Mouse (Mus musculus) urinary bladder, postnatal 36 days (tissue): Measurements from ENCODE around the gene Gm44965.
A peak's percentile ranks its signal among the peaks of the same experiment; 100 is the strongest.
"Not testable (repeated sequence)": the region's sequence is repeated elsewhere in the genome, so short reads cannot be mapped to it uniquely, and the experiment has no call there.

Source experiments
- DNase-seq, 2 experiments: peaks; one replicate each; pipeline ENCODE4 v3.0.0; 2022; ENCODE audit warnings: low spot score in 2 of 2, mixed read lengths in 1 of 2

Gene Gm44965

DNA sequence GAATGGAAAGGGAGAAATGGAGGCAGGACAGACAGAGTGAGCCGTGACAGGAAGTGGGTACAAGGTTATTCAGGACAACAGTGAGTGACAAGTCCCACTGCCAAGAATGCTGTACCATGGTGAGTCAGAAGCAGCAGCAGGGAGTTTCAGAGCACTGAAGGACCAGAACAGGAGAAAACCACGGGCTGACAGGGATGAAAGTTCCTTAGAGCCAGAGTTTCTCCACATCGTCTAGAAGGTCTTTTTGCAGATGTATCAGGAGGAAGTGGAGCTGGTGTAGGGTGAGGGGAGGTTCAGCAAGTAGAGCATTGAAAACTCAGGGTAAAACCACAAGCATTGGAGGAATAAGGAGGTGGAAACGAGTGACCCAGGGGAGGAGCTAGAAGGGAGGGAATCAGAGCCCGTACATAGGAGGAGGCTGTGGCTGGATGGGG, 14.5 kb upstream of the Gm44965 start:
- DNase-seq, result no peak

DNA sequence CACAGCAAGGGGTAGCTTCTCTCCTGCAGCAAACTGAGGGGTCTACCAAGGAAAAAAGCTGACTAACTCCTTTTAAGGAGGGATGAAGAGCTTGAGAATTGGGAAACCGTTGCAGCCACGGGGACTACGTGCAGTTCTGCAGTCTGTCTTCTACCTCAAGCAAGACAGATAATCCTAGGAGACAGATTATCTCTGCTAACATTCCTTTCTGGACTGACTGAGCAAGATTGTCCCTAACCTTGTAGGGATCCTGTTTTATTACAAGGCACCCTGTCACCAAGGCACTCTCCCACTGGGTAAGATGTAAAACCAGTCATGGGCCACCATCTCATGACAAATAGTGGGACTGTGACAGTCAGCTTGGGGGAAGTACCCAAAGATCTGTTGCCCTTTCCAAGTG, 12.5 kb upstream of the Gm44965 start:
- no peak for DNase-seq

GRCm38 (mm10) chr6:48582037-48582436, 11.7 kb upstream of the Gm44965 start:
- no peak for DNase-seq

GRCm38 (mm10) chr6:48589194-48589750, 4.5 kb upstream of the Gm44965 start, which contains the start of gene Gm45021:
TSS of gene Gm45021 (plus strand) at chr6:48589610.
- DNase-seq, result no peak

- no peak for DNase-seq
Observed at GRCm38 (mm10) chr6:48591221-48591845, 2.4 kb upstream of the Gm44965 start.

DNA sequence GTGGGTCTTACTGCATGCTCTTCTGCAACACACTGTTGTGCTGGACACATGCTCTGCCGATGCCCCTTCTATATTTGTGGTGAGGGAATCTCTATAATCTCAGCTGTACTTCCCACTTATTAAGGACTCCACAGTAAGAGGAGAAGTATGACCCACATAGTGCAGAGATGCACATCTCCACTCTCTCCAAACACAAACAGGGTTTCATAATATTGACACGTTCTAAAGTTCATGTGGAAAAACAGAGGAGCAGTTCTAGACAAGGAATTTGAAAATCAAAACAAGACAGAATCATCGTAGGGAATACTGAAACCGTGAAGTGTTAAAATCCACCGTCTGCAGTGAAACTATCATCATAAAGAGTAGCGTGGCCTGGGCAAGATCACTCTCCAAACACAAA, 1.9 kb upstream of the Gm44965 start:
- no peak for DNase-seq

GRCm38 (mm10) chr6:48594043-48594738, 450 bp downstream of the Gm44965 start:
- DNase-seq, result peak in 1 of 2 experiments; percentile 33

DNA sequence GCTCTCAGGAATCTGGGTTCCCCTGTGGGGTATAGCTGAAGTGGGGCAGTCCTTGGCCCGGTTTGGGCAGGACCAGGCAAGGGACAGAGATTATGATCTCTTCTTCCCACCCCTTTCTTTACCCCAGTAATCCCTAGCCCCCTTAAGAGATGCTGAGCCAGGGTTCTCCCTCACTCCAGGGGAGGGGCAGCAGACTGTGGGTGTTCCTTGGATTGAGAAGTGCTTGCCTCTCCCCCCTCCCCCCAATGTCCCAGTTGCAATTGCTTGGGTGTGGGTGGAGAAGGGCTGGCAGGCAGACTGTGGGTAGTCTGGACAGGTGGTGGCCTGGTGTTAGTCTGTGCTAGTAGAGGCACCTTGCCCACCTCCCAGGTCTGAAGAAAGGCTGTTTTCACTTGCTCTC, 1.5 kb downstream of the Gm44965 start:
- DNase-seq, result no peak

- no peak for DNase-seq
Observed at GRCm38 (mm10) chr6:48596545-48597232, 2.9 kb downstream of the Gm44965 start.

DNA sequence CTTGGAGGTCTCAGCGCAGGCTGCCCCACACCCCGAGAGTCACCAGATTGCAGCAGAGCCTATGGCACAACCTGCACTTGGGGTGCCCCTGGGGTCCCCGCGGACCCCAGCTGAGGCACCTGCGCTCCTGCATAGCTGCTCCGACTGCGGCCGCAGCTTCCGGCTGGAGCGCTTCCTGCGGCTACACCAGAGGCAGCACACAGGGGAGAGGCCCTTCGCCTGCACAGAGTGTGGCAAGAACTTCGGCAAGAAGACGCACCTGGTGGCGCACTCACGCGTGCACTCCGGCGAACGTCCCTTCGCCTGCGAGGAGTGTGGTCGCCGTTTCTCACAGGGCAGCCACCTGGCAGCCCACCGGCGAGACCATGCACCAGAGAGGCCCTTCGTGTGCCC, 3.5 kb downstream of the Gm44965 start:
- DNase-seq, result no peak

DNA sequence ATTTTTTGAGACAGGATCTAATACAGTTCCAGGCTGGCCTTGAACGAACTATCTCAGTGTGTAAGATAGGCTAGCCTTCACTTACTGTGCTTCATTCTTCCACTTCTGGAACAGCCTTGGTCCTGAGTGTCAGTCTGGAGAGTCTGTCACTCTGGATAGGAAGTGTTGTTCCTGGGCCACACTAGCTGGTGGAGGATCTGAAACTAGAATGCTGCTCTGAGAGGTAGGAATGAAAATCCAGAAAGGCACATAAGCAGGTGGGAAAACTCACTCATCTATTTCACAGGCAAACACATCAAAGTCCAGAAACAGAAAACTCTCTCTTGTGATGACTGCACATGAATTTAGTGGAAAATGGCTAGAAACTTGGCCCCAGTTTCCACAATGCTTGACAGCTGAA, 6.9 kb downstream of the Gm44965 start:
- DNase-seq, result no peak

- peak; percentile 94 to 96 for DNase-seq
Observed at GRCm38 (mm10) chr6:48601271-48602079, 7.7 kb downstream of the Gm44965 start, which contains the start of gene Zfp775. TSS of gene Zfp775 (plus strand) at chr6:48602063.

DNA sequence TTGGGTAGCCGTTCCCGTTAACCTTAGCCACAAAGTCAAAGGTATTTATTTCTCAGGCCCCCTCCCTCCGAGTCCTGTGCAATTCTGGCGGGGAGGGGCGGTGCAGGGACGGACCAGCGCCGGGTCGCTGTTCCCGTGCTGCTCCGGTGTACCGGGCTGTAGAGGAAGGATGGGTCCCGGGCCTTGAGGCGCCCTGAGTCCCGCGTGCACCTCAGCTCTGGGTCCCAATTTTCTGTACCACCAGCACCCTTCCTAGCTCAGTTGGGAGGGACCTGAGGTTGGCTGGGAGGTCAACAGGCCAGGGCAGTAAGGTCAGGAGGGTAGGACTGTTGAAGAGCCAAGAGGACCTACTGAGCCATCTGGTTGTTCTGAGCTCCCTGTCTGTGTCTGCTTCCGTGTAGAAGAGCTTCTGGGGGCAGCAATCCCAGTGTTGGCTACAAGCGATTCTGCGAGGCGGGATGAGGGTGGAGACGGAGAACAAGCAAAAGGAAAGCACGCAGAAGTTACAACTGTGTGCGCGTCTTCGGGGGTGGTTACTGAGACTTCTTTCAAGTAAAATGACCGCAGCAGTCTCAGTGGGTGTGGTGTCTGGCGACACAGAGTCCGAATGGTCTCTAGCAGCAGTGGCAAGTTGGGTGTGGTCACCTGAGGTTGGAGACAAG, 8.5 kb downstream of the Gm44965 start:
- no peak for DNase-seq

GRCm38 (mm10) chr6:48608124-48608523, 14.4 kb downstream of the Gm44965 start:
- DNase-seq, result no peak

GRCm38 (mm10) chr6:48609512-48609911, 15.8 kb downstream of the Gm44965 start:
- DNase-seq, result no peak

DNA sequence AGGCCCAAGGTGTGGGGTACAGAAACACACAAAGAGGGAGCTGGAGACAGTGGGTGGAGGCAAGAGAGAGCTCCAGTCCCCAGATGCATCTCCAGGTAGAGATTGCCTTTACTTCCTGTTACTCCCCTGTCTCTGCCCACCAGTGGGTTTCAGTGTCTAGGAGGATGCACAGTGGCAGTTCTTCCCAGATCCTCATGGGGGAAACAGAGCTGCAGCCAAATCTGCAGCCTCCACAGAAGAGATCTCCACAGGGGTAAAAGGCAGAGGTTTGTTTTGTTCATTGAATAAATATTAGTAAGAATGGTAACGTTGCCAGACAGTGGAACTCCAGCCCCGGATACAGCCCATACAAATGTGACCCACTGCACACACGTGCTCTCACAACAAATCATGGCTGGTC, 16.9 kb downstream of the Gm44965 start:
- DNase-seq, result no peak

GRCm38 (mm10) chr6:48613464-48613863, 19.7 kb downstream of the Gm44965 start:
- DNase-seq, result no peak

DNA sequence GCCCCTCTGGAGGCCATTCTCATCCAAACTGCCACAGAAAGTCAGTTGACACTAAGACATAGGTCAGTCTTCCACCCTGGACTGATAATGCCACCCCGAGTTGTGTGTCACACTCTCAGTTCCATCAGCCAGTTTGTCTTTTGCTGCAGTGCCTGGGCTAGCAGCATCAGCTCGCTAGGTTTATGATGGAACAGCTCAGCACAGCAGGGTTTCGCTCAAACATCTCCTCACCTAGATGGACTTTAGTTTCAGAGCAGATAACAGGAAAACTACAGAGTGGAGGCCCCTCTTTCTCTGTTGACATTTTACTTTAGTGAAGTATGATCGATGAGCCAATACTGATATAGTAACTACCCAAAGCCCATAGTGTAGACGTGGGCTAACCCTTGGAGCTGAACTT, 21.0 kb downstream of the Gm44965 start:
- DNase-seq, result no peak

- no peak for DNase-seq
Observed at GRCm38 (mm10) chr6:48620031-48620430, 26.3 kb downstream of the Gm44965 start.

DNA sequence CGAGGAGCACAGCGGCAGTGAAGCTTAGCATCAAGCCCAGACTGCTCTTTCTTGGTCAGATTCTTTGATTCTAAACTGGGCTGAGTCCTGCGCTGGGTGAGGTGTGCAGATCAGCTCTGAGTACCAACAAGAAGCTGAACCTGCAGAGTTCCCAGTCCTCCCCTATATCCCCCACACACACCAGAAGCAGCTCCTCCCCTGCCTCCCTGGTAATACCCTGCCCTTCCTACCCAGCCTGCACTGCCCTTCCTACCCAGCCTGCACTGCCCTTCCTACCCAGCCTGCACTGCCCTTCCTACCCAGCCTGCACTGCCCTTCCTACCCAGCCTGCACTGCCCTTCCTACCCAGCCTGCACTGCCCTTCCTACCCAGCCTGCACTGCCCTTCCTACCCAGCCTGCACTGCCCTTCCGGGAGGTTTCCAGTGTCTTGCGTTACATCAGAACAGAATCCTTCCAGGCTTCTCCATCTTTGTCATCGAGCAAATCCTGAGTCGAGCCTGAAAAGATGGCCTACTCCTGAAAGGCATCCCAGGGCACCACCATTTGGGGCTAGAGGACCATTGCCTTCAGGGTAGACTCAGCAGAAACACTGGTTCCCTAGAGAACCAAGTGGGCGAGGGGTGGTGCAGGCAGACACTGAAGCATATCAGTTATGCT, 28.6 kb downstream of the Gm44965 start:
- DNase-seq, result not testable (repeated sequence)

DNA sequence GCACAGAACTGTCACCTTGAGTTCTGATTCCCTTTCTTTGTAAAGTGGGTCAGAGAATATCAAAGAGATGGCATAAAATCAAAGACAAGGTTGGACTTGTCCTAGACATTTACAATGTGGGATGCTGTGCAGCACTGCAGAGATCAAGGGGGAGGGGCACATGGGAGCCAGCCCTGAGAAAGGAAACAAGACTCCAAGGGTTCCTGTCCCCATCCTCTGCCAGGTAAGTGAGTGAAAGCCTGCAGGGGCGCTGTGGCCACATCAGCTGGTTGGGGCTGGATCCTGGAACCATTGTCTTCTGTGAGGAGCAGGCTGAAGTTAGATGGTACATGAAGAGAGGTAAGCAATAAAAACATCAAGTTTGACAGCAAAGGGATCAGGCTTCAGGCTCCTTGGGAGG, 29.7 kb downstream of the Gm44965 start:
- DNase-seq, result no peak
